Mouse (Mus musculus): ENCODE measurements at regions not wholly inside any gene's neighbourhood (a gene's known extent, or its start where the extent isn't known, plus 50 kb on each side); places are given as distances from the start of the nearest gene placed in this dataset.

- no peak for TF ChIP-seq CTCF (IDR thresholded peaks at IDR 0.05; ENCODE audit: low read depth)
- TF ChIP-seq EP300 (IDR thresholded peaks at IDR 0.05; ENCODE audit: low read depth), result no peak
These were observed 620.7 kb upstream of the Gprin3 start for GRCm38 (mm10) chr6:60046825-60047224.

All from heart, postnatal 0 days (tissue).